Mouse (Mus musculus): ENCODE measurements around the gene Myocos. TPM values are rescaled to one million over a fixed set of nuclear protein-coding genes. Genes with fewer than 3 reads are reported as not detected.
"Not testable (repeated sequence)": the region's sequence is repeated elsewhere in the genome, so short reads cannot be mapped to it uniquely, and the experiment has no call there.

Gene Myocos
- total RNA-seq (2021): not detected

DNA sequence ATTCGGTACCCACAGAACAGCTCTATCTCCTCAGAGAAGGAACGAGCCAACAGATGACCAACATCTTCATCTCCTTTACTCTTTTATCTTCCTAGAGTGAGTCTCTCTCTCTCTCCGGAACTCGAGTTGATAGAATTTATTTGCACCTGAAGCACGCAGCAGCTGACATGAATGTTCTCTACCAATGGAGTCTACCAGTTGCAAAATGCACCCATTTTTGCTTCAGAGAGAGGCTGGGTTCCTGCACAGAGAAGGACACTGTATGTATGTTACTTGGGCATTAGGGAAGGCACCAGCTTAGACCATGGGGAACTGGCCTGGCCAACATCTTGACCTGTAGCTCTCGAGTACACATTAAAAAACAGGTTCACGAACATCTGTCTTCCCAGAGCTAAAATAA lies at the start of gene Myocos:
Gene Myocos, minus strand, starts transcription at position 101 of the 400 bp plus-strand sequence.
- no peak for DNase-seq

DNA sequence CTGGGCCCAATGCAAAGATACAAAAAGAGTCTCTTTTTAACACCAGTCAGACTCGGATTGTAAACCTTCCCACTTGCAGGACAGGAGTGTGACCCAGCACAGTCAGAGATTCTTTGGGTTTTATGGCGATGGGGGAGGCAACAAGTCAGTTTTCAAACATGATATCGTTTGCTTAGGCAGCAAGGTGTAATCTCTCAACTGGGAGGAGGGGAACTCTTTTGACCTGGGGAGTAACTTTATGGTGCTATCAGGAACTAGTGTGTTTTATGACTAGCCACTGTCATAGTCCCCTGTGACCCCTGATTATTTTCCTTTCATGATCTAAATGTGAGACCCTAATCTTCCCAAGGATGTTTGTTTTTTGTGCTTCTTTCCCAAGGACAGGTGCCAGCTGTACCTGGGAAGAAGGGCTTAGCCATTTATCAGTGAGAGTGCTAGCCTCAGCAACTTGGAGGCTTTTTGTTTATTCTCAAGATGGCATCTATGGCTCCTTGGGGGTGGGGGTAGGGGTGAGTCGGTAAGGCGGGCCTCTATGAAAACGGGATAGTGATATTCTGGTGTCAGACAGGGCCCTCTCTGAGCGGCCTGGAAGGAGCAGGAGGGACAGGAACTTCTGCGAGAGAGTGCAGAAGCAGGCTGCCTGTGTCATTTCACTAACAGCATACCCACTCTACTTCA lies 42.5 kb upstream of the Myocos start:
- DNase-seq: no peak

DNA sequence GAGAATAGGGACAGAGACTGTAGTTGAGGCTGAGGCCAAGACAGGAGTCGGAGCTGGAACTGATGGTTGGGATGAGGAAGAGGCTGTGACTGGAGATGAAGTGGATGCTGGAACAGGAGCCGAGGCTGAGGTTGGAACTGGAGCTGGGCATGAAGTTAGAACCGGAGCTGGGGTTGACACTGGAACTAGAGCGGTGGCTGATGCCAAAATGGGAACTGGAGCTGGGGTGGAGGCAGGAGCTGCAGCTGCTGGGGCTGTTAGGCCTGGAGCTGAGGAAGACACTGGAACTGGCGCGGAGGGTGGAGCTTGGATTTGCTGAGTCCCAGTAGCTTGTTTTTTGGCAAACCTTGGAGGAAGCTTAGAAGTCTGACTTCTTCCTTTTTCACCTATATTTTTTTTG lies 39.8 kb upstream of the Myocos start:
- DNase-seq: no peak

DNA sequence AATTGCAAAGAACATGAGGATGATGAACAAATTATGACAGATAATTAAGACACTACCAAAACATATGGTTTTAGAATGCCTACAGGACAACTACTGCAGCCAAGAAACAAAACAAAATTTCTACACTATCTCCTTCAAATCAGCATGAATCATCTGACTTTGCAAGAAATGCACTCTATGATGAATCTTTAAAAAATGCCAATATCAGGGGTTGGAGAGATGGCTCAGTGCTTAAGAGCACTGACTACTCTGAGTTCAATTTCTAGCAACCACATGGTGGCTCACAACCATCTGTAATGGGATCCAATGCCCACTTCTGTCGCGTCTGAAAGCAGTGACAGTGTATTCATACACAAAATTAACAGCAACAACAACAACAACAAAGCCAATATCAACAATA lies 35.7 kb upstream of the Myocos start:
- DNase-seq: no peak

DNA sequence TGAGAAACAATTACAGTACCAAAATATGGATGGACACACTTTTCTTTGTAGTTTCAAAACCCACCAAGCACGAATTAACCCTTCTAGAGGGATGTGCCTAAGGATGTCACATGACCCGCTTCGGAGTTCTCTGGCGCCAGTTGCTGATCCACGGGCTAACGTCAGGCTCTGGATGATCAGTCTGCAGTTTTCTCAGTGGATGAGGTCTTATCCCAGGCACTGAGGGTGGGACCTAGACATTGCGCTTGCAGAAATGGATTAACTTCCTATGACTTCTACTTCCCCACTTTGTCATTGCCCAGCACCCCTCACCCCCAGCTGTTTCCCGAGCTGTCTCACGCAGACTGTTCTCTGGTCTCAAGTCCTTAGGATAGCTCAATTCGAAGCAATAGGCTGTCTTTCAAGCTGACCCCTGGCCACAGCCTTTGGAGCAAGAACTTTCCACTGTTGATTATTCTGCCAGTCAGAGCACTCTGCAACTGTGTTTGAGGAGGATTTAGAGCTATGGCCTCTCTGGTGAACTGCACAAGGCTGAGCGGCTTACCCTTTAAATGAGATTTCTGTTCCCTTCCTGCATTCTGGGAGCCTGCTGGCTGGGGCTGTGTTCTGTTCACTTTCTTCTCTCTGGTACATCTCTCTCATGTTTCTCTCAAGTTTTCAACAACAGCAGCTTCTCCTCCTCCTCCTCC lies 7.6 kb upstream of the Myocos start:
- no peak for DNase-seq

DNA sequence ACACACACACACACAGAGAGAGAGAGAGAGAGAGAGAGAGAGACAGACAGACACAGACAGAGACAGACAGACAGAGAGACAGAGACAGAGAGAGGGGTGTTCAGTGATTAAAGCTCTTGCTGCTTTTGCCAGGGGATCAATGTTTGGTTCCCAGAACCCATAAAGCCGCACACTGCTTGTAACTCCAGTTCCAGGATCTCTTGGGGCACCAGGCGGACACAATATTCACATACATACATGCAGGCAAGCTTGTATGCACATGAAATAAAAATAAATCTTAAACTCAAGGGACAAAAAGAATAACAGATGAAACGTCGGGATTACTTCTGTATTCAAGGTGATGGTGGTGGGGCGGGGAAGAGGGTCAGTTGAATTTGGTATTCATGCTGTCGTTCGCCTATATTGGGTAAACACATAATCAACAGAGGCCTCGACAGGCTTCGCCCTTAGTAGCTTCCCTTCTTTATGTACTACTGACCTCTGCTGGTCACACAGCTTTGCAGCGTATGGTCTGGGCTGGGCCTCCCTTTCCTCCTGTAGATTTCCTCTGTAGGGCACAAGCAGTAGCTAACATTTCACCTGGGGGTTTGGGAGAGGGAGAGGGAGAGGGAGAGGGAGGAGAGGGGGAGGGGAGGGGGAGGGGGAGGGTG lies 6.9 kb upstream of the Myocos start:
- peak; percentile 85 for DNase-seq

DNA sequence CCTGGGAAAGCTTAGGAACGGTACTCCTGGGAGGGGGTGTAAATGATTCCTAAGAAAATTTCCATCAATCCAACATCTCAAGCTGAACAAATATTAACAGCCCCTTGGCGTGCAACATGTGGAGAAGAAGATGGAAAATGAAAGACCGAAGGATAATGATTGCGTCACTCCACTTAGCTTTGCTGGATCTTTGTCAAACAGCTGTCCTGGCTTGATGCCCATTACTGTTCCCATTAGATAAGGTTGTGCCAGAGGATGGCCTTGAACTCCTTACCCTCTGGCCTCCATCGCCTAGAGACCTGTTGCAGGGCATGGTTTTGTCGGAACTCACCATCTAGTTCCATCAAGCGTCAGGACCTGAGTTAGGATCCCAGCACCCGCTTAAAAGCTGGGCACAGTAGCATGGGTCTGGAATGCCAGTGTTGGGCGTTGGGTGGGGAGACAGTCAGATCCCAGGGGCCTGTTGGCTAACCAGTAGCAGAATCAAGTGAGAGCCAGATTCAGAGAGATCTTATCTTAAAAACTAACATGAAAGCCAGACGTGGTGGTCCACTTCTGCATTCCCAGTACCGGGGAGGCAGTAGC lies 2.3 kb upstream of the Myocos start:
- DNase-seq: peak; percentile 22

DNA sequence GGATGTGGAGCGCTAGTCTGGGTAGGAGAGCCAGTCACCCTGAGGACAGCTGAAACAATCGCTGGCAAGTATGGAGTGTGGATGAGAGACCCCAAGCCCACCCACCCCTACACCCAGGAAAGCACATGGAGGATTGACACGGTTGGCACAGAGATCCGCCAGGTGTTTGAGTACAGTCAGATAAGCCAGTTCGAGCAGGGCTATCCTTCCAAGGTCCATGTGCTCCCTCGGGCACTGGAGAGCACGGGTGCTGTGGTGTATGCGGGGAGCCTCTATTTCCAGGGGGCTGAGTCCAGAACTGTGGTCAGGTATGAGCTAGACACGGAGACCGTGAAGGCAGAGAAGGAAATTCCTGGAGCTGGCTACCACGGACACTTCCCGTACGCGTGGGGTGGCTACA lies 9.6 kb downstream of the Myocos start:
- DNase-seq: no peak

DNA sequence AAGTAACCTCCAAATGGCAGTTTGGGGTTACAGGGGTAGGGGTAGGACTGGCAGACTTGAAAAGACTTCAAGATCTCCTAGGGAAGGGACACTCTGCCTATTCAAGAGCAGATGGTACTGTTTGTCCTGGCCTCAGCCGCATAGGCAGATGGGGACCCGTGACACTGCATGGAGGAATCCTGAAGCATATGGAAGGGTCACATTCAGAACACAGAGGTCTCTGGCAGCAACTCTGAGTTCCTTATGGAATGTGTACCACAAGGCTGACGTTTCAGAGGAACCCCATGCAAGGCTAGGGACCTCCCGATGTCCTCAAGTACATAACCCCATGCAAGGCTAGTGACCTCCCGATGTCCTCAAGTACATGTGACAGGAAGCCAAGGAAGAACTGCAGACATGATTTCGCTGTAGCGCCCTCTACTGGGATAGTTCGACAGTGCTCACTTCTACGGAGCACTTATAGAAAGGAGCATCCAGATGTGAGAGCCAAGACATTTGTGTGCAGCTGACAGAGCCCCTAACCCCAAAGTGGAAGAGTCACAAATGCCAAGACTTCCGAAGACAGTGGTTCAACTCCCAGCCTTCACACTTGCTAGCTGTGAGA lies 11.8 kb downstream of the Myocos start:
- DNase-seq: no peak

DNA sequence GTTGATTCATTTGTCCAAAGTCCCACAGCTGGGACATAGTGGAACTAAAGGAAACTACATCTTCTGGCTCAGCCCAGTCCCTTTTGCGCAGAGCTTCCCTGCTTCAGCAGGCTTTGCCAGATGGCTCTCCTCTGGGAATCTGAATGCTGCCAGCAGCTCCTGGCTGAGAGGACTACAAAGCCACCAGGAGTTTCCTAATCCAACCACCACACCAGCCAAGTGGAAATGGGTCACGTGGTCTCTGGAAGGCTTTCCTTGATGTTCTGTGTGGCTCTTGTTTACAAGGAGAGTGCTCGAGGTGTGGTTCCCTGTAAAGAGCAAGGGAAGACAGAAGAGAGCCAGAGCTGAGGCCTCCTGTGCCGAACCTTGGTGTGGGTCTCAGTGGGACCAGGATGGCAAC lies 14.3 kb downstream of the Myocos start:
- peak; percentile 58 for DNase-seq

DNA sequence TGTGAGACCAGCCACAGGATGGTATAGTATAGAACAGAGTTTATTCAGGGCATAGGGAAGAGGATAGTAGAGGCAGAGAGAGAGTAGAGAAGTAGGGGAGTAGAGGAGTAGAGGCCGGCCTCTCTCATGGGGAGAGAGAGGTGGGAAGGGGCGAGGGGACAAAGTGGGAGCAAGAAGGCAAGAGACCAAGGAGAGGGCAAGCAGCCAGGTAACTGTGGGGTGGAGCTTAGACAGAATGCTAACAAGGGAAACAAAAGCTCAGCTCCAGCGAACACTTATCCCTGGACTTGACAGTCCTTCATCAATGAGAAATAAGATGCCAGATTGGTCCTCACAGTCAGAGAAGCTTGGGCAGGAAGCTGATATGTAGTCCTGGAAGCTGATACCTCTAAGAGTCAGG lies 15.4 kb downstream of the Myocos start:
- DNase-seq: no peak

DNA sequence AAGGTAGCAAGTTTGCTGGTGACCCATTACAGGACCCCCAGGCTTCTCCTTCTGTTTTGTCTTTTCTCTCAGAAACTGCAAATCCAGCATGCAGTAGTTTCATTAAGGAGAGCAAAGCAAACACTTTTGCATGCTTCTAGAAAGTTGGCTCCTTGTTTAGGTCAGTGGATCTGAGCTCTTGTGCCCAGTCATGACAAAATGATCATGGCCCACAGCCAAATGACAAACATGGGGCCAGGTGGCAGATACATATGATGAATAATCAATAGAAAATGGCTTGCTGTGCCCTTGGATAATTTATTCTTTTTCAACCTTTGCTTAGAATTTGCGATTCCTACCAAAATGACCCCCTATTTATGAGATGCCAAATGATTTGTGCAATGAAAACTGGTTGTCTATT lies 18.2 kb downstream of the Myocos start:
- no peak for DNase-seq

DNA sequence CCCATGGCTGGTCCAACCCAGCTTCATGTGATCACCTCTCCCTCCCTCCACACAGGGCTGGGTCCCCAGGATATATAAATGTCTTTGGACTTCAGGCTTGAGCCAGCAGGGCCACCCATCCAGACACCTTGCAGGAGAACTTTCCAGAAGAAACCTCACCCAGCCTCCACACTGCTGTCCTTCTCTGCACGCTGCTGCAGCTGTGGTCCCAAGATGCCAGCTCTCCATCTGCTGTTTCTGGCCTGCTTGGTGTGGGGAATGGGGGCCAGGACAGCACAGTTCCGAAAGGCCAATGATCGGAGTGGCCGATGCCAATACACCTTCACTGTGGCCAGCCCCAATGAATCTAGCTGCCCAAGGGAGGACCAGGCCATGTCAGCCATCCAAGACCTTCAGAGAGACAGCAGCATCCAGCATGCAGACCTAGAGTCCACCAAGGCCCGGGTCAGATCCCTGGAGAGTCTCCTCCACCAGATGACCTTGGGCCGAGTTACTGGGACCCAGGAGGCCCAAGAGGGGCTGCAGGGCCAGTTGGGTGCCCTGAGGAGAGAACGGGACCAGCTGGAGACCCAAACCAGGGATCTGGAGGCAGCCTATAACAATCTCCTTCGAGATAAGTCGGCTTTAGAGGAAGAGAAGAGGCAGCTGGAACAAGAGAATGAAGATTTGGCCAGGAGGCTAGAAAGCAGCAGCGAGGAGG lies 18.8 kb downstream of the Myocos start, which contains the start of gene Myoc:
Gene Myoc, plus strand, starts transcription at position 105 of the 700 bp plus-strand sequence.
- no peak for DNase-seq

DNA sequence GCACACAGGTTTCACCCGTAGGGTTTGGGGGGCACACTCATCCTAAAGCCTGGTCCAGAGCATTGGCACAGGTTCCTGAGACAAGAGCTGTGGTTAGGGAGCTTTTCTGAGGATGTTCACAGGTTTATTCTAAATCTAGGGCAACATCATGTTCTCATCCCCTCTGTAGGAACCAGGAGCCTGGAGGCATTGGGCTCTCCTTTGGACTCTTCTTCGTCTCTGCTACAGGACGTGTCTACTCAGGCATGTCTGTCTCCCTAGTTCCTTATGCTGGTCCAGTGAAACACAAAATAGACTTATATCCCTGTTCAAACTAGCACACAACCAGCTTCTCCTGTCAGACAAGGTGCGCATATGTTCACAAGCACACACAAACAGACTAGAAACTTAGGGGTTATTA lies 19.5 kb downstream of the Myocos start:
- DNase-seq: no peak

DNA sequence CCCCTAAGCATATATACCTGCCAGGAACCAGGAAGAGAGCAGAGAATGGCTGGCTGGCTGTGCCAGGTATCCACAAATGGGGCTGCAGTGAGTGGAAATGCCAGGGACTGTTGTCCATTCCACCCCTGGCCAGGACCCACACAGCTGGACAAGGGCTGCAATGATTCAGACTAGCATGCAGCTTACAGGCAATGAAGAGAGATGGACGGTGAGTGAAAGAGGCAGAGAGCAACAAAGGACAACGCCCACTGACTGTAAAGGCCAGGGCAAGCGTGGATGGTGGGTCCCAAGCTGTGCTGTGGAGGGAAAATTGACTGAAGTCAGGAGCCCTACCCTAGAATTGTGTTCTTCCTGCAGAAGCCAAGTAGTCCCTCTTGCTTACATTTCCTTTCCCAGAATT lies 21.5 kb downstream of the Myocos start:
- DNase-seq: no peak

DNA sequence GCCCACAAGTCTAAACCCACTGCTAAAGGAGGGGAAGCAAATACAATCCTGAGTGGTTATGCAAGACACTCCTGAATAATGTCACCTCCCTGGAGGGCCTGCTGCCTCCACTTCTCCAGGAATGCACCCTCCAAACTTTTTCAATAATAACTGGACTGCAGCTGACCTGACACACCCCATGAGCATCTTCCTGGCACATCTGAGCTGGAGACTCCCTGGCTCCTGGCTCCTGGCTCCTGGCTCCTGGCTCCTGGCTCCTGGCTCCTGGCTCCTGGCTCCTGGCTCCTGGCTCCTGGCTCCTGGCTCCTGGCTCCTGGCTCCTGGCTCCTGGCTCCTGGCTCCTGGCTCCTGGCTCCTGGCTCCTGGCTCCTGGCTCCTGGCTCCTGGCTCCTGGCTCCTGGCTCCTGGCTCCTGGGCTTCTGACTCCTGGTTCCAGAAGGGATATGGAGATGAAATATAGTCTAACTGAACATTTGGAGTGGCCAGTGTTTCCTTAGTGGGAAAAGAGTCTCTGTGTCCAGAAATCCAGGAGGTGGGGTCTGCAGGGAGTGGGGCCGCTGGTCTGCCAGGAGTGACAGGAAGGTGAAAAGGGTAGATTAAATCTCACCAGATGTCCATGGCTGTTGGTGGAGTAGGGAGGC lies 22.6 kb downstream of the Myocos start:
- DNase-seq: not testable (repeated sequence)

DNA sequence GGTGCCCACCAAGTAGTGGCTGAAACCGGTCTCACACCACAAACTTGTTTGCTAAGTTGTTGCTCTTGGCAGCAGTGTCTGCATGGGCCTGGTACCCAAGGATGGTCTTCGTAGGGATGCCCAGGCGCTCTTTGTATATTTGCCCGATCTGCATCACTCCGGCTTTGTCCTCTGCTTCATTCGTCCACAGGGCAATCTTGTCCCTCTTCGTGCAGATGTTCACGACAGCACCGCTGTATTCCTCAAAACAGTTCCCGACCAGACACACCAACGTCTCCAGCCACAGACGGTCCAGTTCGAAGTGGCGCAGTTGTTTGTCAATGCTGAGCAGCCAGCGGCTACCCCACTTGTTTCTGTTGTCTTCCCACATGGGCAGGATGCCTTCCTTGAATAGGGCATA lies 29.7 kb downstream of the Myocos start:
- DNase-seq: not testable (repeated sequence)

DNA sequence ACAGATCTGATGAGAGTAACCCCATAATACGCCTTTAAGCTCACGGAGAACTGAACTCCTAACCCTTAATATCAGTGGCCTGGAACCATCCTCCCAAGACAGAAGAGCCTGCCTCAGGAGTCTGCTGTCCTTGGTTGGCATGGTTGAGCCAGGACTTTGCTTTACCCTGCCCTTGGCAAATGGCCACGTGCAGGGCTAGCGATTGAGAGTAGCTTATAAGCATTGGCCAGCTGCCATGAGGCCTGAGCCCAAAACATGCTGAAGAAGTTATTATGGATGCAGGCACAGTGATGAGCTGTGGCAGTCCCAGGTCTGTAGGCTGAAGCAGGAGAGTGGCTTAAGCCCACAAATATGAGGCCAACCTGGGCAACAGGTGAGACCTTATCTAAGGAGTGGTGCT lies 30.2 kb downstream of the Myocos start:
- DNase-seq: not testable (repeated sequence)

DNA sequence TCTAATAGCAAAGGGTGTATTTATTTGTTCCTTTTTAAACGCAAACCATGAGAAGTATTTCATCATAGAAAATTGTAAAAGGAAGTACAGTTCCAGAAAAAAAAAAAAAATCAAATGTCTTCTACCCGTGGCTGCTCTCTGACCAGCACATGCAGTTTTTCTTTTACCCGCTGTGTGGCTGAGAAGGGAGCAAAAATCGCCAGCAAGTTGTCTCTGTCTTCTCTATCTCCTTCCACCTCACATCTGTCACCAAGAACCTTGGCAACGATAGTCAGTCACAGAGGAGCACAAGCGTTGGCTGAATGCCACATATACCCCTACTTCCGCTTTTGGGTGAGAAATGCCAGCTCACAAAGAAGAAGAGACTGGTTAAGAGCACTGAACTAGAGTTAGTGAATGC lies 32.8 kb downstream of the Myocos start:
- no peak for DNase-seq

DNA sequence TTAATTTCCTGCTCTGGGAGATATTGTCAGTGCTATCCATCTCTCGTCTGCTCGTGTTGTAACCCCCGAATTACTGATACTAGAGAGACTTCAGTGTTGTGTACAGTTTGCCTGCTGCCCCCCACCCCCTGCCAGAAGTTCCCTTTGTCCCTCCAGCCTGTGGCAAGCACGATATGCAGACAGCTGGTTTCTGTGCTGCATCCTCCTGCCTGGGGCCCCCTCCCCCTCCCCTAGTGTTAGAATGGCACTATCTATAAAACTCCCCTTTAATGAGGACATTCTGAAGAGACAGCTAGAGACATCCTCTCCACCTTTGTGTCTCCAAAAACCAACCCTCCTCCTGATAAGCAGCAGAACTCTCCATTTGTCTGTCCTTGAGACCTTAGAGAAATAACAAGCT lies 34.1 kb downstream of the Myocos start:
- DNase-seq: no peak

DNA sequence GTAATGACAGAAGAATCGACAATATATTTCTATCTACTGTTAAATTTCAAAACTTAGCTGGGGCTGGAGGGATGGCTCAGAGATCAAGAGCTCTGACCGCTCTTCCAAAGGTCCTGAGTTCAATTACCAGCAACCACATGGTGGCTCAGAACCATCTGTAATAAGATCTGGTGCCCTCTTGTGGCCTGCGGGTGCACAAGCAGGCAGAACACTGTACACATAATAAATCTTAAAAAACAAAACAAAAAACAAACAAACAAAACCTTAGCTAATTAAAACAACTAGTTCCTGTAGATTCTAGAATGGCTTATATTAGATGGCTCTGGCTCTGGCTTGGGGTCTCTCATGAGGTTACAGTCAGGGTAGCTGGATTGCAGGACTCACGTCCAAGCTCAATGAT lies 37.5 kb downstream of the Myocos start:
- DNase-seq: no peak

DNA sequence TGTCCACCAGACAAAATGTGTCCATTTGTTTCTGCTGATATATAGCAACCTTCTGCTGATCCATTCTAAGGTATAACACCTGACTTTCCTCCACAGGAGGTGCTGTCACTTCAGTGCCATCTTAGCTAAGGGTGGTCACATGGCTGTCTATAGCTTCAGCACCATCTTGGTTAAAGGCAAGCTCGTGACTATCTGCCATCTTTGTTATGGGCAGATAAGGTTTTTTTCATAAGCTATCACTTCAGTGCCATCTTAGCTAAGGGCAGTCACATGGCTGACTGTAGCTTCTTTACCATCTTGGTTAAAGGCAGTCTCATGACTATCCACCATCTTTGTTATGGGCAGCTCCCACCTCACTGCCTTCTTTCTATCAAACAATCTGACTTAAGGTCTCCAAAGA lies 42.5 kb downstream of the Myocos start:
- no peak for DNase-seq
